Mouse (Mus musculus) small intestine, adult 2 months (tissue): Measurements from ENCODE around the gene Adam33. TPM values are rescaled to one million over a fixed set of nuclear protein-coding genes. Genes with fewer than 3 reads are reported as not detected.

Experiments used
- H3K27ac ChIP-seq: fragments of 200-500 bp; 2 replicates; pipeline ENCODE4 v1.5.1; 2012; ENCODE audit warnings: low read depth, low read length, control low read depth, inconsistent platforms; ENCODE audit not compliant: insufficient read depth
- H3K27me3 ChIP-seq: fragments of 200-500 bp; 2 replicates; pipeline ENCODE4 v1.6.1; 2012; ENCODE audit warnings: mild to moderate bottlenecking, moderate library complexity, low read length, inconsistent platforms; ENCODE audit not compliant: control insufficient read depth, insufficient read depth
- H3K36me3 ChIP-seq: fragments of 200-500 bp; 2 replicates; pipeline ENCODE4 v1.6.1; 2012; ENCODE audit warnings: mild to moderate bottlenecking, low read length, control low read depth, inconsistent platforms; ENCODE audit not compliant: control insufficient read depth, insufficient read depth
- H3K4me1 ChIP-seq: fragments of 200-500 bp; 2 replicates; pipeline ENCODE4 v1.6.1; 2012; ENCODE audit warnings: low read length, inconsistent platforms, mixed read lengths; ENCODE audit not compliant: control insufficient read depth, insufficient read depth, insufficient read length
- H3K4me3 ChIP-seq: fragments of 200-500 bp; 2 replicates; pipeline ENCODE4 v1.5.1; 2012; ENCODE audit warnings: low read depth, mild to moderate bottlenecking, control low read depth, inconsistent platforms, low read length, moderate library complexity
- CTCF ChIP-seq: fragments of 200-500 bp; IDR thresholded peaks from 2 replicates; pipeline ENCODE4 v1.5.1; 2012; ENCODE audit warnings: low read depth, mild to moderate bottlenecking, control low read depth, inconsistent platforms, low read length, moderate library complexity, mixed read lengths; ENCODE audit not compliant: insufficient replicate concordance, insufficient read length; ENCODE audit errors: extremely low read depth
- POLR2A ChIP-seq: fragments of 200-500 bp; IDR thresholded peaks from 2 replicates; pipeline ENCODE4 v1.6.1; 2012; ENCODE audit warnings: low read depth, mild to moderate bottlenecking, control low read depth, inconsistent platforms, low read length, moderate library complexity
- WGBS: fragments of 180-500 bp; shearing (Covaris S2); methylation state at CpG from one replicate; pipeline ENCODE4 v1.1.7; 2018; 5-methylcytosine and 5-hydroxymethylcytosine counted together
- polyA plus RNA-seq: library from polyadenylated mRNA; depleted of rRNA; stranded (reverse); fragments of >200 nt; gene quantifications from 2 replicates; pipeline ENCODE4 v1.2.3, GENCODE M21; 2012

The Adam33 gene
- polyA plus RNA-seq, 1 experiment, result 13.1 TPM

DNA sequence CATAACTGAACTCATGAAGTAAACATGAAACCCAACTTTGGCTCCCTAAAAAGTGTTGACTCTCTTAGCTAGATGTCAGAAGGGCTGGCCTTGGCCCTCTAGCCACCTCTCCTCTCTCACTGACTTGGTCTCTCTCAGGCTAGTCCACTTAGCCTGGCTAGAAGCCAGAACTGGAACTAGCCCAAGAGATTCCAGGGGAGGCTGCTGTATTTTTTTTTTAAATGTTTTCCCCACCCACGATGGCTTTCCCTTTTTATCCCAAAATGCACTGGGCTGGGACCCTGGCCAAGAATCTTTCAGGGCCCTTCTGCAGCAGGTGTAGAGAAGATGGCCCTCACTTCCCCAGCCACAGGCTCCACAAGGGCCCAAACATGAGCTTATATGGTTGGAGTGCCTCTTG lies 4.2 kb downstream of the Adam33 start:
- TF ChIP-seq POLR2A, result no peak
- no peak for TF ChIP-seq CTCF
- Histone ChIP-seq H3K27ac (no peak overlapping the region), H3K4me1 (peaks cover 1% of the 10 kb centered on the region; the same call in 1 of the 2 replicates), H3K36me3 (no peaks in the 10 kb centered on the region), H3K4me3 (no peak overlapping the region), H3K27me3 (peaks cover 17% of the 10 kb centered on the region)
- 5% methylated on average over 1 of the region's 1 CpGs for WGBS

DNA sequence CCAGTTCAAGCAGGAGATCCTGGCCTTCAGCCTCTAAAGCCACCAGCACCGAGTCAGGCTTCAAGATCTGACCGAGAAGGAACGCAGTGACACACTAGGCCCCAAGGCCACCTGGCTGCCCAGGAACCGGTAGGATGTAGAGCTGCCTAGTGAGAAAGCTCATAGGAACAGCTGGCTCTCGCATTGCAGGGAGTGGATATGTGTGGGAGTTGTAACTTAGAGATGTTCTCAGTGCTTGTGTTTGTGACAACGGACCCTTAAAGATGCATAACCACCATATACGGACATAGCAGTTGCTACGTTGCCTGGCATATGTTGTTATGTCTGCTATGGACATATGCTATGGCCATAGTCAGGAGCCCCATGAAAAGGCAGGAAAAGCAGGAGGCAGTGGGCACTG lies 4.9 kb downstream of the Adam33 start:
- Histone ChIP-seq H3K4me3 (no peak overlapping the region), H3K27me3 (peaks cover 24% of the 10 kb centered on the region), H3K4me1 (peaks cover 5% of the 10 kb centered on the region; the same call in 1 of the 2 replicates), H3K36me3 (no peaks in the 10 kb centered on the region), H3K27ac (no peak overlapping the region)
- TF ChIP-seq POLR2A (no peak), CTCF (no peak)
- 94% methylated on average over 8 of the region's 8 CpGs for WGBS

DNA sequence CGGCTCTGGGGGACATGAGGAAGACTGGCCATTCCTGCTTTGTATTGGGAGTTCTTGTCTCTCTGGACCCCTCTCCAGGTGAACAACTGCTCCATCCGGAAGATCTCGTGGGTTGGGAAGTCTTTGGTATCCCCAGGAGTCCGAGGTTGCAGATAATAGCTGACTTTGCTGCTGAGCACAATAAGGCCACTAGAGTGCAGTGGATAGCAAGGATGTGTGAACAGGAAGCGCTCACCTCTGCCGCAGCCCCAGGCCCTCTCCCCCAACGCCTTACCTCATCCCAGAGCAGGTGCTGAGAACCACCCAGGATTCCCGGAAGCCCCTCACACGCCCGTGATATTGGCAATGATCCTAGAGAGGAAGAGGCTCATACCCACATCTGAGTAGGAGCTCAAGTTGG lies 7.4 kb downstream of the Adam33 start:
- 6% methylated on average over 10 of the region's 10 CpGs for WGBS
- peaks cover 5% of the 10 kb centered on the region; the same call in 1 of the 2 replicates for H3K4me1 ChIP-seq

DNA sequence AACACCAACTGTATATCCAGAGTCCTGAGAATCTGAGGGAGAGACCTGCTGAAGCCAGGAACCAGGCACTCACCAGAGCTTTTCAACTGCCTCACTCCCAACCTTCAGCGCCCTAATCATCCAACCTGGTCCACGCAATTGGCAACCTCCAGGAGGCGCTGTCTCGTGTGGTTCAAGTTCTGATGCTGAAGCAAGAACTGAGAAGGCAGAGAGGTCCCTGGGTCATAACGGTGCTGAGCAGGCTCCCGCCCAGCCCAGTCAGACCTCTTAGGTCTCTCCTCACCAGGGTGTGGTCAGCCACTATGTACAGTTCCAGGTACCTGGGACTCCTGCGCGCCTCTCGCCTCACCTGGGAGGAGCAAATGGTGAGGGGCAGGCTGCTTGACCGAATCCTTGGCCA lies 8.0 kb downstream of the Adam33 start:
- no peak overlapping the region for H3K27ac ChIP-seq
- WGBS, result 5% methylated on average over 10 of the region's 10 CpGs
- TF ChIP-seq POLR2A (no peak), CTCF (peak; percentile 51; the same call in 1 of the 2 replicates)
- no peaks in the 10 kb centered on the region for H3K36me3 ChIP-seq
- peaks cover 26% of the 10 kb centered on the region for H3K27me3 ChIP-seq
- no peak overlapping the region for H3K4me3 ChIP-seq
- H3K4me1 ChIP-seq, result peaks cover 5% of the 10 kb centered on the region; the same call in 1 of the 2 replicates

More for the DNA sequence above, 7.4 kb downstream of the Adam33 start:
- Histone ChIP-seq H3K27ac (no peak overlapping the region), H3K4me3 (no peak overlapping the region), H3K27me3 (peaks cover 26% of the 10 kb centered on the region), H3K36me3 (no peaks in the 10 kb centered on the region)
- TF ChIP-seq CTCF (no peak; the same call in 1 of the 2 replicates), POLR2A (no peak)

DNA sequence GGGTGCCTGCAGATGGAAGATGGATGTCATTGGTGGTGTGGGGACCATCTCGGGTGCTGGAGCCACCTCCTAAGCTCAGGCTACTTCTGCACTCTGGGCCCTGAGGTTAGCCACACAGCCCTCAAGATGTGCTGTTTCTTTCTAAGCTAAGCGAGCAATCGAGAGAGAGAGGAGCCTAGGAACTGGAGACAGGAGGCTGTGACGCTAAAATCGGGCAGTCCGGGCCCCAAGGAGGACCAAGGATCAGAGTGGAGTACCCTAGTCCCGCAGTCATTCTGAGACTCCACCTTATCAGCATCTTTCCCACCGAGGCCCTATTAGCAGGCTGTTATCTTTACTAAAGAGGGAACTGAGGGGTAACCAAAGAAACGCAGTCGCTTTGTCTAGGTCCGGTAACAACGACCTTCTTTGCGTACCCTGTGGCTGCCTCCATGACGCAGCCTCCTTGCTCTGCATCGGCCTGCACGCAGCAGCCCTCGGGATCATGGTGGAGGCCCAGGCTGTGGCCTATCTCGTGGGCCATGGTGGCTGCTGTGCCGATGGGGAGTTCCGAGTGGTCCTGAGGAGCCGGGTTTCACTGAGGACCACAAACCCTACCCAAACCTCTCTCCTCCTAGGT lies 8.9 kb downstream of the Adam33 start:
- Histone ChIP-seq H3K27me3 (peaks cover 26% of the 10 kb centered on the region), H3K4me1 (peaks cover 5% of the 10 kb centered on the region; the same call in 1 of the 2 replicates), H3K4me3 (peak overlapping the region; percentile 6; the same call in 1 of the 2 replicates), H3K36me3 (no peaks in the 10 kb centered on the region), H3K27ac (no peak overlapping the region)
- no peak for TF ChIP-seq CTCF
- TF ChIP-seq POLR2A, result no peak
- WGBS, result 13% methylated on average over 21 of the region's 21 CpGs

DNA sequence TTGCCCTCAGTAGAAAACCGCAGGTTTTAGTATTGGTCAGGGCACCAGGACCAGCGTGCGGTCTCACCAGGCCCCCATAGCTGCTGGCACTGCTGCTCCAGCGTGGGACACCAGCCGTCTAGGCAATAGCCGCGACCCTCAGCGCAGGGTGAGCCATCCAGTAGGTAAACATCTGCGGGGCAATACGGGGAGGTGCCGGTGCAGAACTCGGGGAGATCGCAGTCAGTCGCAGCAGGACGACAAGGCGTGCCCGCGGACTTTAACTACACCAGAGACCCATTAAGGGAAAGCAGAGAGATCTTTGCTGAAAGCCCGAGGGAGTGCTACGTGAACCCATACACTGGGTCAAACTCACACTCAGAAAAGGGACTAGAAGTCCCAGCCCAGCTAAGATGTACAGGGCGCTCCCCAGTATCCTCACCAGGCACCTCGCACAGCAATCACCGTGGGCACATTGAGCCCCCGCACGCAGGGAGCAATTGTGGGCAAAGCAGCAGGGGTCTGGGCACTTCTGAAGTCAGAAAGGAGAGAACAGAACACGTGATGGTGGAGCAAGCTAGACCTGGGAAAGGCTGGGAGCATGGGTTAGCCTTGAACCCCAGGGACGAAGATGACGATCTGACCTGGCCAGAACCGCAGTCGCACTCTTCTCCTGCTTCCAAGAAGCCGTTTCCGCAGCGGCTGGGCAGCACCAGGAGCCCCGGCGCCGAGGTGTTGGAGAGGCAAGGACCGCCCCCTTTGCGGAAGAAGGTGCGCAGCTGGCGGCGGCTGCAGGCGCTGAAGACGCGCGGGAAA lies 9.6 kb downstream of the Adam33 start:
- no peak overlapping the region for H3K27ac ChIP-seq
- 7% methylated on average over 45 of the region's 45 CpGs for WGBS
- no peaks in the 10 kb centered on the region for H3K36me3 ChIP-seq
- H3K4me3 ChIP-seq, result peak overlapping the region; percentile 6
- peaks cover 5% of the 10 kb centered on the region; the same call in 1 of the 2 replicates for H3K4me1 ChIP-seq
- no peak for TF ChIP-seq CTCF
- no peak for TF ChIP-seq POLR2A
- H3K27me3 ChIP-seq, result peaks cover 26% of the 10 kb centered on the region

DNA sequence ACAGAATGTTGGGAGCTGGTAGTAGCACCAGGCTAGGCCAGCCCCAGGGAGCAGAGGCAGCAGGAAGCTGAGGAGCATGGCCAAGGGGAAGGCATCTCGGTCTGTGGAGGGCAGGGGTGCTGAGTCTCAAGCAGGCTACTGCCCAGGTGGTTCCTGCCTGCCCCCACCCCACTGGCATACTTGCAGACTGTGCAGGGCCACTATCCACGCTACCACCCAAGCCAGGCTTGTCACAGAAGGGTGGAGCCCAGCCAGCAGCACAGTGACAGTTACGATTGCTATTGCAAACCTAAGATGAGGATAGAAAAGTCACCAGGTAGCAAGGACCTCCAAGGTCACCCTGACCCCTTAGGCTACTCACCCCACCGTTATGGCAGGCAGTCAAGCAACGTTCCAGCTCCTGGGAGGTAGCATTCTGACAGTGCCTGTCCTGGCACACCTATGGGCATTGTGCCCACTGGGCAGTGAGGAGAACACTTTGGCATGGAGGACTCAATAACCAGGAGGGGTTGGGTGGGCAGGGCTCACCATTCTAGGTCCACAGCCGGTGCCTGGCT lies 10.7 kb downstream of the Adam33 start:
- Histone ChIP-seq H3K36me3 (no peaks in the 10 kb centered on the region), H3K27me3 (peaks cover 26% of the 10 kb centered on the region), H3K4me1 (peaks cover 5% of the 10 kb centered on the region; the same call in 1 of the 2 replicates), H3K27ac (no peak overlapping the region), H3K4me3 (no peak overlapping the region)
- 60% methylated on average over 6 of the region's 6 CpGs for WGBS
- no peak for TF ChIP-seq CTCF
- TF ChIP-seq POLR2A, result no peak
